Mouse (Mus musculus): ENCODE measurements around the gene Cd47. TPM values are rescaled to one million over a fixed set of nuclear protein-coding genes. Genes with fewer than 3 reads are reported as not detected.

Cd47 gene
- polyA plus RNA-seq, 1 experiment from 2014 or later: 46.2 TPM

GRCm38 (mm10) chr16:49839681-49840535 is 39.6 kb downstream of the Cd47 start:
- Histone ChIP-seq H3K4me3 (no peak overlapping the region), H3K36me3 (no peaks in the 10 kb centered on the region), H3K9ac (no peak overlapping the region), H3K27me3 (replicated peaks) (no peaks in the 10 kb centered on the region), H3K9me3 (no peaks in the 10 kb centered on the region), H3K27ac (replicated peaks) (no peak overlapping the region), H3K4me1 (peaks cover 6% of the 10 kb centered on the region), H3K4me2 (peak overlapping the region; percentile 19)
- no peak for ATAC-seq (ENCODE audit: extremely low read depth, insufficient number of reproducible peaks, low FRiP score, low TSS enrichment)
- WGBS: 54% methylated on average over 15 of the region's 15 CpGs

DNA sequence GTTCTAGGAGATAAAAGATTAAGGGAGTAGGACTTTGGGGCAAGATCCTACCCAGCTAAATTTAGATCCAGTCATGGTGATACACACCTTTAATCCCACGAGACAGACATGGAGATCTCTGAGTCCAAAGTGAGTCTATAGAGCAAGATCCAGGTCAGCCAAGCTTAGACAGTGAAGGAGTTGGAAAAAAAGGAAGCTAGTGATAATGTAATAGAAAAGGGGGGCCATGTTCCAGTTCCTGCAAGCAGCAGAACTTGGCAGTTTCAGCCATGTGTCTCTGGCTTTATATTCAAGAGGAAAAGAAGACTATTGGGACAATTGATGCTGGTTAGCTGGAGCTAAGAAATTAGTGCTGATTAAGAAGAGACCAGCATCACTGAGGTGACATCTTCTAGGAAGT is 43.4 kb downstream of the Cd47 start:
- H3K4me1 ChIP-seq: peaks cover 6% of the 10 kb centered on the region
- H3K9me3 ChIP-seq: no peaks in the 10 kb centered on the region
- ATAC-seq (ENCODE audit: extremely low read depth, insufficient number of reproducible peaks, low FRiP score, low TSS enrichment): no peak
- no peaks in the 10 kb centered on the region for H3K36me3 ChIP-seq
- no peaks in the 10 kb centered on the region for H3K27me3 ChIP-seq (replicated peaks)
- H3K27ac ChIP-seq (replicated peaks): no peak overlapping the region
- no peak overlapping the region for H3K4me2 ChIP-seq
- WGBS: 51% methylated on average over 1 of the region's 1 CpGs
- H3K4me3 ChIP-seq: no peak overlapping the region
- H3K9ac ChIP-seq: no peak overlapping the region

- Histone ChIP-seq H3K4me3 (no peak overlapping the region), H3K27ac (replicated peaks) (no peak overlapping the region), H3K36me3 (no peaks in the 10 kb centered on the region), H3K4me2 (no peak overlapping the region), H3K27me3 (replicated peaks) (no peaks in the 10 kb centered on the region), H3K9me3 (no peaks in the 10 kb centered on the region), H3K9ac (no peak overlapping the region), H3K4me1 (no peaks in the 10 kb centered on the region)
- no peak for ATAC-seq (ENCODE audit: extremely low read depth, insufficient number of reproducible peaks, low FRiP score, low TSS enrichment)
- WGBS: 78% methylated on average over 5 of the region's 5 CpGs
Measured at GRCm38 (mm10) chr16:49847224-49848003, 47.1 kb downstream of the Cd47 start.

DNA sequence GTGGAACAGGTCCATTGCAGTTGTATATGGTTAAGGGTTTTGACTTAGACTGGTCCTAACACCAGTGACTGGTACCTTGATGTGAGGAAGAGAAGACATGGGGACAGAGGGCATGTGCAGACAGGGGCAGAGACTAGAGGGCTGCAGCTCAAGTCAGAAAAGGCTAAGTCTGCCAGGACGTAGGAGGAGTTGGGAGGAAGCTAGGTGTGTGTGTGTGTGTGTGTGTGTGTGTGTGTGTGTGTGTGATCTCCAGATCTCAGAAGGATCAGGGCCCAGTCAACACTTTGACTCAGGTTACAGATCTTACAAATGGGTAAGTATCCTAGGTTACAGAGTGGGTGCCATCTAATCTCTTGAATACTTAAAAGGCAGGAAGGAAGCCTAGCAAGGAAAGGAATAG is 48.3 kb downstream of the Cd47 start:
- Histone ChIP-seq H3K4me3 (no peak overlapping the region), H3K36me3 (no peaks in the 10 kb centered on the region), H3K9me3 (no peaks in the 10 kb centered on the region), H3K4me2 (no peak overlapping the region), H3K4me1 (no peaks in the 10 kb centered on the region), H3K9ac (no peak overlapping the region), H3K27me3 (replicated peaks) (no peaks in the 10 kb centered on the region), H3K27ac (replicated peaks) (no peak overlapping the region)
- WGBS: 71% methylated on average over 1 of the region's 1 CpGs
- ATAC-seq (ENCODE audit: extremely low read depth, insufficient number of reproducible peaks, low FRiP score, low TSS enrichment): no peak

DNA sequence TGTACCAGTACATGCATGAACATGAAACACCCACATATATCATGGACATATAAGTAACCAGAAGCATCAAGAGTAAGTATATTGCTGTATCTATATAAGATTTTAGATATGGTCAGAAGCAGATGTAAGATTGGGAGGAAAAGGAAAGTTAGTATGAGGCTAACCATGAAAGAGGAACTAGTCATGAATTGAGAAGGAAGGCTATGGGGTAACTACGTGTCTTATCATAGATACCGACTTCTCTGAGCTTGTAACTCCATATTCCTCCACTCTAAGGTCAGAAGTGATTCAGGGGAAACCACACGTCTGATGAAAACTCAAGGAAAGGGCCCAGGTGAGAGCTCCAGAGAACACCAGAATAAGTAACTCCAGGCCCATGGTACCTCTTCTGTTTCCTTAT is 52.6 kb downstream of the Cd47 start:
- H3K4me3 ChIP-seq: no peak overlapping the region
- 85% methylated on average over 3 of the region's 3 CpGs for WGBS
- H3K9me3 ChIP-seq: no peaks in the 10 kb centered on the region
- H3K27ac ChIP-seq (replicated peaks): no peak overlapping the region
- no peak for ATAC-seq (ENCODE audit: extremely low read depth, insufficient number of reproducible peaks, low FRiP score, low TSS enrichment)
- H3K9ac ChIP-seq: no peak overlapping the region
- H3K36me3 ChIP-seq: no peaks in the 10 kb centered on the region
- no peaks in the 10 kb centered on the region for H3K27me3 ChIP-seq (replicated peaks)
- no peak overlapping the region for H3K4me2 ChIP-seq
- peaks cover 21% of the 10 kb centered on the region for H3K4me1 ChIP-seq

DNA sequence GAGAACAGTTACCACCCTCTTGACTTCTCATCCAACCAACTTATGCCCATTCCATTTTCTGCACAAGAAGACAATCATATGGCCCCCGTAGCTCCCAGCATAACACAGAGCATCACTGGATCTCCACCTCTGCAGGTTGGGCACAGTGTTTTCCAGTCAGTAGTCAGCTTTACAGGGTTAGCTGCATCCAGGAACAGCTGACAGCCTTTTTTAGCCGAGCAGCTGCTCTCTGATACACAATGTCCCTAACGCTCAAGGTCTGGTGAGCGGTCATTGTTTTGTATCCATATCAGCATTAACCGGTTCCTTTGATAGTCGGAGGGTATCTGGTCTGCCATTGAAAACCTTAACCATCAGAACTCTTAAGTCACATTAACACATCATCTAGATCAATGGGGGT is 53.3 kb downstream of the Cd47 start:
- WGBS: 71% methylated on average over 6 of the region's 6 CpGs

GRCm38 (mm10) chr16:49854194-49854593 is 53.9 kb downstream of the Cd47 start:
- Histone ChIP-seq H3K9ac (peak overlapping the region; percentile 96; the same call in 1 of the 2 replicates), H3K36me3 (no peaks in the 10 kb centered on the region), H3K4me1 (peaks cover 34% of the 10 kb centered on the region), H3K4me3 (peak overlapping the region; percentile 93), H3K27ac (replicated peaks) (peak overlapping the region; percentile 97; the same call in 1 of the 2 replicates), H3K27me3 (replicated peaks) (no peaks in the 10 kb centered on the region), H3K9me3 (no peaks in the 10 kb centered on the region), H3K4me2 (peak overlapping the region; percentile 81)
- WGBS: 74% methylated on average over 6 of the region's 6 CpGs
- ATAC-seq (ENCODE audit: extremely low read depth, insufficient number of reproducible peaks, low FRiP score, low TSS enrichment): no peak

More for the DNA sequence above, 53.3 kb downstream of the Cd47 start:
- no peak overlapping the region for H3K4me3 ChIP-seq
- H3K36me3 ChIP-seq: no peaks in the 10 kb centered on the region
- no peak overlapping the region for H3K9ac ChIP-seq
- no peaks in the 10 kb centered on the region for H3K27me3 ChIP-seq (replicated peaks)
- H3K4me1 ChIP-seq: peaks cover 28% of the 10 kb centered on the region
- H3K9me3 ChIP-seq: no peaks in the 10 kb centered on the region
- ATAC-seq (ENCODE audit: extremely low read depth, insufficient number of reproducible peaks, low FRiP score, low TSS enrichment): no peak
- no peak overlapping the region for H3K4me2 ChIP-seq
- no peak overlapping the region for H3K27ac ChIP-seq (replicated peaks)

- H3K4me3 ChIP-seq: peak overlapping the region; percentile 93
- H3K9me3 ChIP-seq: no peaks in the 10 kb centered on the region
- H3K4me2 ChIP-seq: peak overlapping the region; percentile 81
- H3K36me3 ChIP-seq: peaks cover 6% of the 10 kb centered on the region; the same call in 1 of the 2 replicates
- under 1% methylated on average over 70 of the region's 74 CpGs for WGBS
- ATAC-seq (ENCODE audit: extremely low read depth, insufficient number of reproducible peaks, low FRiP score, low TSS enrichment): peak; percentile 89
- peaks cover 37% of the 10 kb centered on the region for H3K4me1 ChIP-seq
- peak overlapping the region; percentile 97 for H3K27ac ChIP-seq (replicated peaks)
- peak overlapping the region; percentile 96 for H3K9ac ChIP-seq
- no peaks in the 10 kb centered on the region for H3K27me3 ChIP-seq (replicated peaks)
Measured at GRCm38 (mm10) chr16:49854931-49855835, 54.9 kb downstream of the Cd47 start.

- H3K4me1 ChIP-seq: peaks cover 37% of the 10 kb centered on the region
- H3K9me3 ChIP-seq: no peaks in the 10 kb centered on the region
- peak overlapping the region; percentile 93 for H3K4me3 ChIP-seq
- H3K4me2 ChIP-seq: peak overlapping the region; percentile 81
- H3K9ac ChIP-seq: peak overlapping the region; percentile 96
- H3K36me3 ChIP-seq: peaks cover 6% of the 10 kb centered on the region; the same call in 1 of the 2 replicates
- peak overlapping the region; percentile 97 for H3K27ac ChIP-seq (replicated peaks)
- no peaks in the 10 kb centered on the region for H3K27me3 ChIP-seq (replicated peaks)
- ATAC-seq (ENCODE audit: extremely low read depth, insufficient number of reproducible peaks, low FRiP score, low TSS enrichment): peak; percentile 68
- under 1% methylated on average over 33 of the region's 39 CpGs for WGBS
Measured at GRCm38 (mm10) chr16:49855836-49856503, 55.6 kb downstream of the Cd47 start.

DNA sequence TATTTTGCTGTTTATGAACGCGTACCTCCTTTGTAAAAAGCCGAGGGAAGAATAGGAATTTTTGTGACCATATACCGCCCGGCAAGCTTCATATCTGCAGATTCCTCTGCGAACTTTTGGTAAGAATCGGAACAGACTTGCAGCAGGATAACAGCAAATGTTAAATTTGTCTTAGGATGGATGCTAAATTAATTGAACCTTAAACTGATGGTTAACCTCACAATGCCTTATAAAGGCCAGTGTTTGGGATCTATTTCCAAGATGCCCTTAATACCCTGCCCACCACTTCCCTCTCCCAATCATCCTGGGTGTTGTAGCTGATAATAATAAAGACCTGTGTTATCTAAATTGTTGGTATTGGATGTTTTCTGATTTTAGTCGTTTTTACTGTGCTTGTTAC is 56.3 kb downstream of the Cd47 start:
- Histone ChIP-seq H3K4me1 (peaks cover 37% of the 10 kb centered on the region), H3K4me3 (peak overlapping the region; percentile 93), H3K4me2 (peak overlapping the region; percentile 81), H3K36me3 (peaks cover 6% of the 10 kb centered on the region; the same call in 1 of the 2 replicates), H3K27ac (replicated peaks) (peak overlapping the region; percentile 97; the same call in 1 of the 2 replicates), H3K27me3 (replicated peaks) (no peaks in the 10 kb centered on the region), H3K9ac (peak overlapping the region; percentile 96), H3K9me3 (no peaks in the 10 kb centered on the region)
- ATAC-seq (ENCODE audit: extremely low read depth, insufficient number of reproducible peaks, low FRiP score, low TSS enrichment): no peak
- 17% methylated on average over 8 of the region's 8 CpGs for WGBS
